Mouse (Mus musculus): ENCODE results near the gene Snrpa.

The Snrpa gene

GRCm38 (mm10) chr7:27166614-27167474, 29.2 kb downstream of the Snrpa start, which contains the start of gene Egln2:
TSS of gene Egln2 (minus strand) at chr7:27166802.
- peak; percentile 91 to 92 for DNase-seq (ENCODE audit: low spot score in 2 of 2)

DNA sequence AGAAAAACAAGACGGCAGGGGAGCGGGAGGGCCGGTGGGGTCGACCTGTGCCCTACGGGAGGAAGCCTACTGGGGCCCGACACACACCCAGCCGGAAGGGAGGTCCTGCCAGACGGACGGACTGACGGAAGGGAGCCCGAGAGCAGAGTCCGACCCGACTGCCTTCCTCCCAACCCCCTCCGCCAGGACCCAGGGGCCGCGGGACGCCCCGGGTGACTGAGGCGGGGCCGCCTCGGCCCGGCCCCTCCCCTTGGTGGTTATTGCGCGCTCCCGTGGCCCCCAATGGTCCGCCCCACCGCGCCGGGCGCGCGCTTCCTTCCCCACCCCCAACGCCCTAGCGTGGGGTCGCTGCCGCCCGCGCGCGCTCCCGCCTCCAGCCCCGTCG, 29.9 kb downstream of the Snrpa start:
- DNase-seq (ENCODE audit: low spot score in 2 of 2), result peak; percentile 59 to 60

DNA sequence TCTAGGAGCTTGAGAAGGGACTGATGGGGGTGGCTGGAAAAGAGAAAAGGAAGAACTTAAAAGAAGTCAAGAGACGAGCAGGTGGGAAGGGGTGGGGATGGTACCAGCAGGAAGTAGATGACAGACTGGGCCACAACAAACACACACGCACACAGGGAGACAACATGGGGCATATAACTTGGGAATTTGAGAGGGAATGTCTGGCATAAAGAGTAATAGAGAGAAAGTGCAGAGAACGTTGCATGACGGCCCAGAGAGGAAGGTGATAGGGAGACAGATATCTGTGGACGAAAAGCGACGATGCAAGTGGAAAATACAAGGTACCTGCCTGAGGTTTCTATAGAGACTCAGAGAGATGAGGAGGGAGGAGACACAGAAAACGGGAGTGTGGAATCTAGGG, 30.4 kb downstream of the Snrpa start:
- no peak for DNase-seq (ENCODE audit: low spot score in 2 of 2)

- no peak for DNase-seq (ENCODE audit: low spot score in 2 of 2)
Measured at GRCm38 (mm10) chr7:27165007-27165655, 30.9 kb downstream of the Snrpa start.

DNA sequence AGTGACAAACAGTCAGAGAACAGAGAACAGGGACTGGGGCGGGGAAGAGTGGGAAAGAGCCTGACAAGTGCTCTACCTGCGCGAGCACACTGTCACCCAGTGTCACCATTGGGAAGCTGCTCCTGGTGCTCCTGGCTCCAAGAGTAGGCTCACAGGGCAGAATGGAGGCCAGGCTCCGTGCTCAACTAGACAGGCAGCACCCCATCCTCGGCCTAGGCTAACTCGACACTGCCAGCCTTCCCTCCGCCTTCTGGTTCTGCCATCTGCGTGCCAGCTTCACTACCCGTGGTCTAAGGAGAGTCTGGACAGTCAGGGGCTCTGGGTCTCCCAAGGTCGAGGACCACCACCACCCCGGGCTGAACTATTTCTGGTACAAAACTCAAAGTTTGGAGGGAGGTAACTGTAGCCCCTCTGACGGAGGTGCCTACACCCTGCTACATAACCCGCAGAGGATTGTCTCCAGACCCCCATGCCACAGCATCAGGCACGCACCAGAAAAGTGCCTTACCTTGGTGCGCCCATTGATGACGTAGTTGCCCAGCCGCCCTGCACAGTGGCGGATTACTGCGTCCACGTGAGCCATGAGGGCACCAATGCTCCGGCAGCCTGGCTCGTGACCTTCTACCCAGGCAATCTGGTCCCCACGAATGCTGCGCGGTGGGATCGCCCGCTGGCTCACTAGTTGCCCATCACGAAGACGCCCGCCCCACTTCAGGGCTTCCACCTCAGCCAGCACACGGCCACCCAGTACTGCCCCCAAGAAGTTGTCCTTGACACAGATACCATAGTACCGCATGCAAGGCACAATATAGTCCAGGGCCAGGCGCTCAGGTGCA, 31.7 kb downstream of the Snrpa start:
- DNase-seq (ENCODE audit: low spot score in 2 of 2), result no peak

GRCm38 (mm10) chr7:27163450-27163805, 32.6 kb downstream of the Snrpa start:
- DNase-seq (ENCODE audit: low spot score in 2 of 2), result no peak

DNA sequence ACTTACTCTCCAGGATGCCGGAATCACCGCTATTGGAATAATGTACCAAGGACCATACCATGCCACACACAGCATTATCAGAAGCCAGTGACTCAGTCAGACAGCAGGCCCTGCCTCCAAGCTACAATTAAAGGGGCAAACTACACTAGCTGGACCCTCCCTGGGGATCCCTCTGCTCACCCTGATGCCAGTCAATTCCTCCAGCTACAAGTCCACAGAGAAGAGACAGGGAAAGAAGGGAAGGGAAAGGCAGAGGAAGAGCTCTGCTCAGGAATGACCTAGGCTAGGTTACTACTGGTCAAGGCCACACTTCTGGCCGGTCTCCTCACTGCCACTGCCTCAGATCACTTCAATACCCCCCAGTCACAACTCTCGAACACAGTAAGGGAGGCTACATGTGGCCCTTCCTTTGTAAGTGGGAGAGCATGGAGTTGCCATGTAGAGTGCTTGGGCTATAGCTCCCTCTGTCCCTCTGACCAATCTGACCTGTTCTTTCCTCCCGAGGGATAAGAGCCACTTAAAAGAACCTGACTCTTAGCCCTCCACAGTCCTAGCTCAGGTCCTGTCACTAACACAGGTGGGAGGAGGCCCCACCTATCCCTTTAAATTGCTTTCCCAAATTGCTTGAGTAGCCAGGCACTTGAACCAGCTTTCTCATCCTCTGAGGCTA, 33.2 kb downstream of the Snrpa start:
- no peak for DNase-seq (ENCODE audit: low spot score in 2 of 2)

DNA sequence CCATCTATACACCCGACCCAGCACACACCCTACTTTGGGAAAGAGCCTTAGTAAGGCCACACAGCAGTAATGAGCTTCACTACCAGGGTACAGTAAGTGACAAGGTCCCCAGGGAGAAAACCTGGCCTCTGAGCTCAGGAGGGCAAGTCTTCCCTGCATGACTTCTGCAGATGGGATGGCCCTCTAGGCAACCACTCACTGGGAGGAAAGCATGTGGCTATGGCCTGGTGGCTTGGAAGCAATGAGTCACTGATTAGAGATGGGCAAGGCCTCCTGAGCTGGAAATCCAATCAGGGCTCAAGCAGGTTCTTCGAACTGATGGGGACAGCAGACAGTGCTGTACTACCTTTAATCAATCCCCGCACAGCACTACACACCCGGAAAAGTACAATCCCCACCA, 34.3 kb downstream of the Snrpa start:
- DNase-seq (ENCODE audit: low spot score in 2 of 2), result no peak

DNA sequence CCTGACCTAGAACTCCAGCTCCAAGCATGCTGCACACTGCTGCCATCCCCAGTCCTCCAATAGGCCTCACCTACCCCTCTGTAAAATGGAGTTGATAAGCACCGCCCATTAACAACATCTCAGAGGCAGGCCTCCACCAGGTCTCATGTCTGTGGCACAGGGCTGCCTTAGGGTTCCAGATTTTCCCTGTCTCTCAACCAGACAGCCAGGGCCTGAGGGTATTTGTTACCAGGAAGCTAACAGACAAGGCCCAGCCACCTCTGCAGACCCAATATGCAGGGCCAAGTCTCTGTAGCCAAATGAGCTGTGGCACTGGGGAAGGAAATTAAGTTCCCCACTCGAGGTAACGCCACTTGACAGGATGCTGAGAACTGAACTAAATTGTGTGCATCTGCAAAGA, 35.1 kb downstream of the Snrpa start:
- DNase-seq (ENCODE audit: low spot score in 2 of 2), result no peak

- DNase-seq (ENCODE audit: low spot score in 2 of 2), result peak; percentile 82
Measured at GRCm38 (mm10) chr7:27159882-27160281, 36.2 kb downstream of the Snrpa start.

GRCm38 (mm10) chr7:27159256-27159655, 36.8 kb downstream of the Snrpa start:
- DNase-seq (ENCODE audit: low spot score in 2 of 2), result no peak

GRCm38 (mm10) chr7:27158171-27158570, 37.9 kb downstream of the Snrpa start:
- DNase-seq (ENCODE audit: low spot score in 2 of 2), result no peak

DNA sequence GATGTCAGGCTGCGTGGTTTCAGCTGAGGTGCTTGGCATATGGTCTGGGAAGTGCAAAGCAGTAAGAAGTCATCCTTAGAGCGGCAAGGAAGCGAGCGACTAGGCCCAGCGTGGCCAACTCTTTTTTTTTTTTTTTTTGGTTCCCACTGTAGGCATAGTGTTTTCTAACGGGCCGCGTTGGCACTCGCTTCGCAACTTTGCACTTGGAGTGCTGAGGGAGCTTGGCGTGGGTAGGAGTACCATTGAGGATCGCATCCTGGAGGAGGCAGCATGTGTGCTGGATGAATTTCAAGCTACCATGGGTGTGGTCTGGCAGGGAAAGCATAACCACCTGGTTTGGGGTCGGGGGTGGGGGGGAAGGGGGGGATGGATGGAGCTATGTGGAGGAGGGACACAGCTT, 40.1 kb downstream of the Snrpa start:
- no peak for DNase-seq (ENCODE audit: low spot score in 2 of 2)

GRCm38 (mm10) chr7:27153205-27153764, 42.8 kb downstream of the Snrpa start, which contains the start of gene Cyp2t4:
TSS of gene Cyp2t4 (plus strand) at chr7:27153714.
- no peak for DNase-seq (ENCODE audit: low spot score in 2 of 2)

All from frontal cortex, postnatal 25 days (tissue).